Mouse (Mus musculus): ENCODE measurements around the gene Poldip3. TPM values are rescaled to one million over a fixed set of nuclear protein-coding genes. Genes with fewer than 3 reads are reported as not detected.

The Poldip3 gene
- polyA plus RNA-seq, 1 experiment from 2014 or later = 79.2 TPM

GRCm38 (mm10) chr15:83088495-83089428 is 60.4 kb downstream of the Poldip3 start:
- ATAC-seq (ENCODE audit: insufficient number of reproducible peaks, insufficient read depth, low FRiP score, low read depth) = no peak
- no peak overlapping the region for H3K4me3 ChIP-seq (ENCODE audit: control insufficient read depth in 1 of 2, insufficient read depth in 1 of 2, low read depth in 1 of 2, low read length in 2 of 2)
- peaks cover 13% of the 10 kb centered on the region for H3K27me3 ChIP-seq (ENCODE audit: control insufficient read depth, insufficient read depth, low read length)
- no peak overlapping the region for H3K9ac ChIP-seq (ENCODE audit: low read length)
- H3K4me1 ChIP-seq (ENCODE audit: control insufficient read depth in 2 of 2, insufficient read depth in 2 of 2, low read length in 2 of 2) = peaks cover 2 to 12% of the 10 kb centered on the region in 2 experiments; a peak in 3 of 4 replicates
- H3K4me2 ChIP-seq (ENCODE audit: low read length) = peak overlapping the region; percentile 12; the same call in 1 of the 2 replicates
- H3K9me3 ChIP-seq (ENCODE audit: control insufficient read depth, low read length) = no peaks in the 10 kb centered on the region
- no peak overlapping the region for H3K27ac ChIP-seq (replicated peaks in 1 of 2; ENCODE audit: control insufficient read depth in 1 of 2, insufficient read depth in 1 of 2, low read depth in 2 of 2, low read length in 2 of 2)
- H3K36me3 ChIP-seq (ENCODE audit: control insufficient read depth, insufficient read depth, low read length) = no peaks in the 10 kb centered on the region
- WGBS = 8% methylated on average over 24 of the region's 27 CpGs

GRCm38 (mm10) chr15:83086636-83087328 is 62.4 kb downstream of the Poldip3 start:
- H3K4me3 ChIP-seq (ENCODE audit: control insufficient read depth in 1 of 2, insufficient read depth in 1 of 2, low read depth in 1 of 2, low read length in 2 of 2) = no peak overlapping the region
- no peaks in the 10 kb centered on the region for H3K9me3 ChIP-seq (ENCODE audit: control insufficient read depth, low read length)
- H3K27me3 ChIP-seq (ENCODE audit: control insufficient read depth, insufficient read depth, low read length) = peaks cover 13% of the 10 kb centered on the region
- H3K9ac ChIP-seq (ENCODE audit: low read length) = no peak overlapping the region
- 50% methylated on average over 13 of the region's 13 CpGs for WGBS
- no peak overlapping the region for H3K4me2 ChIP-seq (ENCODE audit: low read length)
- ATAC-seq (ENCODE audit: insufficient number of reproducible peaks, insufficient read depth, low FRiP score, low read depth) = no peak
- no peak overlapping the region for H3K27ac ChIP-seq (replicated peaks in 1 of 2; ENCODE audit: control insufficient read depth in 1 of 2, insufficient read depth in 1 of 2, low read depth in 2 of 2, low read length in 2 of 2)
- H3K4me1 ChIP-seq (ENCODE audit: control insufficient read depth in 2 of 2, insufficient read depth in 2 of 2, low read length in 2 of 2) = peaks cover 2 to 12% of the 10 kb centered on the region in 2 experiments; a peak in 3 of 4 replicates
- H3K36me3 ChIP-seq (ENCODE audit: control insufficient read depth, insufficient read depth, low read length) = no peaks in the 10 kb centered on the region

GRCm38 (mm10) chr15:83085901-83086300 is 63.3 kb downstream of the Poldip3 start:
- 20% methylated on average over 7 of the region's 7 CpGs for WGBS
- no peak overlapping the region for H3K4me3 ChIP-seq (ENCODE audit: control insufficient read depth in 1 of 2, insufficient read depth in 1 of 2, low read depth in 1 of 2, low read length in 2 of 2)
- ATAC-seq (ENCODE audit: insufficient number of reproducible peaks, insufficient read depth, low FRiP score, low read depth) = no peak
- H3K36me3 ChIP-seq (ENCODE audit: control insufficient read depth, insufficient read depth, low read length) = no peaks in the 10 kb centered on the region
- H3K4me1 ChIP-seq (ENCODE audit: control insufficient read depth in 2 of 2, insufficient read depth in 2 of 2, low read length in 2 of 2) = peaks cover 2 to 12% of the 10 kb centered on the region in 2 experiments; a peak in 3 of 4 replicates
- no peaks in the 10 kb centered on the region for H3K9me3 ChIP-seq (ENCODE audit: control insufficient read depth, low read length)
- H3K4me2 ChIP-seq (ENCODE audit: low read length) = no peak overlapping the region
- H3K9ac ChIP-seq (ENCODE audit: low read length) = no peak overlapping the region
- no peak overlapping the region for H3K27ac ChIP-seq (replicated peaks in 1 of 2; ENCODE audit: control insufficient read depth in 1 of 2, insufficient read depth in 1 of 2, low read depth in 2 of 2, low read length in 2 of 2)
- peaks cover 13% of the 10 kb centered on the region for H3K27me3 ChIP-seq (ENCODE audit: control insufficient read depth, insufficient read depth, low read length)

GRCm38 (mm10) chr15:83084022-83084640 is 65.1 kb downstream of the Poldip3 start:
- Histone ChIP-seq H3K27ac (replicated peaks in 1 of 2; ENCODE audit: control insufficient read depth in 1 of 2, insufficient read depth in 1 of 2, low read depth in 2 of 2, low read length in 2 of 2) (no peak overlapping the region), H3K4me3 (ENCODE audit: control insufficient read depth in 1 of 2, insufficient read depth in 1 of 2, low read depth in 1 of 2, low read length in 2 of 2) (no peak overlapping the region), H3K4me1 (ENCODE audit: control insufficient read depth in 2 of 2, insufficient read depth in 2 of 2, low read length in 2 of 2) (peaks cover 2 to 12% of the 10 kb centered on the region in 2 experiments; a peak in 3 of 4 replicates), H3K27me3 (ENCODE audit: control insufficient read depth, insufficient read depth, low read length) (0 out of 2 replicates have a peak, but pooled peaks cover 4% of the 10 kb centered on the region), H3K36me3 (ENCODE audit: control insufficient read depth, insufficient read depth, low read length) (no peaks in the 10 kb centered on the region), H3K4me2 (ENCODE audit: low read length) (no peak overlapping the region), H3K9me3 (ENCODE audit: control insufficient read depth, low read length) (no peaks in the 10 kb centered on the region), H3K9ac (ENCODE audit: low read length) (no peak overlapping the region; the same call in 1 of the 2 replicates)
- 58% methylated on average over 13 of the region's 13 CpGs for WGBS
- ATAC-seq (ENCODE audit: insufficient number of reproducible peaks, insufficient read depth, low FRiP score, low read depth) = no peak

- no peak overlapping the region for H3K4me3 ChIP-seq (ENCODE audit: control insufficient read depth in 1 of 2, insufficient read depth in 1 of 2, low read depth in 1 of 2, low read length in 2 of 2)
- no peak overlapping the region for H3K27ac ChIP-seq (replicated peaks in 1 of 2; ENCODE audit: control insufficient read depth in 1 of 2, insufficient read depth in 1 of 2, low read depth in 2 of 2, low read length in 2 of 2)
- H3K4me1 ChIP-seq (ENCODE audit: control insufficient read depth in 2 of 2, insufficient read depth in 2 of 2, low read length in 2 of 2) = peaks cover 2 to 12% of the 10 kb centered on the region in 2 experiments
- H3K27me3 ChIP-seq (ENCODE audit: control insufficient read depth, insufficient read depth, low read length) = 0 out of 2 replicates have a peak, but pooled peaks cover 4% of the 10 kb centered on the region
- no peak overlapping the region; the same call in 1 of the 2 replicates for H3K9ac ChIP-seq (ENCODE audit: low read length)
- H3K9me3 ChIP-seq (ENCODE audit: control insufficient read depth, low read length) = no peaks in the 10 kb centered on the region
- 0 out of 2 replicates have a peak, but pooled peaks have one; percentile 20 for ATAC-seq (ENCODE audit: insufficient number of reproducible peaks, insufficient read depth, low FRiP score, low read depth)
- 64% methylated on average over 5 of the region's 5 CpGs for WGBS
- H3K36me3 ChIP-seq (ENCODE audit: control insufficient read depth, insufficient read depth, low read length) = no peaks in the 10 kb centered on the region
- no peak overlapping the region for H3K4me2 ChIP-seq (ENCODE audit: low read length)
Observed at GRCm38 (mm10) chr15:83083530-83083929, 65.7 kb downstream of the Poldip3 start.

Other genes starting within 250 kb of the Poldip3 start
- gene Tcf20, start 161.5 kb downstream of the Poldip3 start, polyA plus RNA-seq (2014; fragmentation: Nextera tagmentation; extraction: Ambion mirVana) = 6.7 and 7.2 TPM in 2 replicates
- 1.9 and 2.6 TPM in 2 replicates for gene Nfam1, start 116.1 kb downstream of the Poldip3 start, polyA plus RNA-seq (2014; fragmentation: Nextera tagmentation; extraction: Ambion mirVana)
- gene Serhl, start 59.9 kb downstream of the Poldip3 start, polyA plus RNA-seq (2014; fragmentation: Nextera tagmentation; extraction: Ambion mirVana) = 63.9 and 80.1 TPM in 2 replicates
- gene Rrp7a, start 26.6 kb downstream of the Poldip3 start, polyA plus RNA-seq (2014; fragmentation: Nextera tagmentation; extraction: Ambion mirVana) = 33.7 and 33.9 TPM in 2 replicates
- 161 and 163 TPM in 2 replicates for gene Cyb5r3, start 23.2 kb upstream of the Poldip3 start, polyA plus RNA-seq (2014; fragmentation: Nextera tagmentation; extraction: Ambion mirVana)
- 0.43 and 0.88 TPM in 2 replicates for gene A4galt, start 102.4 kb upstream of the Poldip3 start, polyA plus RNA-seq (2014; fragmentation: Nextera tagmentation; extraction: Ambion mirVana)
- gene Arfgap3, start 200.9 kb upstream of the Poldip3 start, polyA plus RNA-seq (2014; fragmentation: Nextera tagmentation; extraction: Ambion mirVana) = 28.5 and 33.3 TPM in 2 replicates